Comparison of ENCODE assay signal across 17 mouse cellular contexts in the genomic region with DNA sequence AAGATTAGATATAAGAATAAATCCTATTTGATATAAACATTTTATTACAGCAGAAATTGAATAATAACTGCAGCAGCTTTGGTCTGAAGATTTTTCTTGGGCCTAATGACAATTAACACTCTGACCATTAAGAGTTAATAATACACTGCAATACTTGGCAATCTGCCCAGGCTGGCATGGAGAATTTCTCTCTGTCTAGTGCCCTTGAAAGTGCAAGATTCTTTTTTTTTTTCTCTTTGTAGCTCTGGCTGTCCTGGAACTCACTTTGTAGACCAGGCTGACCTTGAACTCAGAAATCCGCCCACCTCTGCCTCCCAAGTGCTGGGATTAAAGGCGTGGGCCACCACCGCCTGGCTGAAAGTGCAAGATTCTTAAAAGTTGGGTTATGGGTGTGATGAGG. TPM values are rescaled to one million over a fixed set of nuclear protein-coding genes. Genes with fewer than 3 reads are reported as not detected.
DNase-seq lines count a peak whose midpoint lies in the region; ATAC-seq and TF ChIP-seq lines count a peak whose summit lies in the region.
"Had no signal": no experiment of that assay in that cellular context is flagged by ENCODE, and none has a peak within 500 bp of the region (broad histone marks: within the 10 kb centered on the region; RNA-seq: fewer than 3 reads in every experiment).

No protein-coding gene starts in this region.

- H3K9ac ChIP-seq in midbrain, postnatal 0 days (replicated peaks; ENCODE audit: low read length, poor library complexity, severe bottlenecking) = no peak overlapping the region
- H3K9ac ChIP-seq in midbrain, embryonic 15.5 days = no peak overlapping the region
- H3K9ac ChIP-seq in intestine, postnatal 0 days (ENCODE audit: low read depth, low read length) = no peak overlapping the region
- H3K9ac ChIP-seq: limb, embryonic 15.5 days had no signal

- no peaks in the 10 kb centered on the region for H3K9me3 ChIP-seq in midbrain, postnatal 0 days (ENCODE audit: low read length)
- no peaks in the 10 kb centered on the region for H3K9me3 ChIP-seq in midbrain, embryonic 15.5 days
- no peaks in the 10 kb centered on the region for H3K9me3 ChIP-seq in intestine, postnatal 0 days (ENCODE audit: control insufficient read depth)
- H3K9me3 ChIP-seq: G1E; limb, embryonic 15.5 days had no signal

- H3K27ac ChIP-seq in midbrain, postnatal 0 days (ENCODE audit: low read depth, low read length) = no peak overlapping the region
- H3K27ac ChIP-seq in midbrain, embryonic 15.5 days = no peak overlapping the region
- no peak overlapping the region for H3K27ac ChIP-seq in intestine, postnatal 0 days (ENCODE audit: low read depth, low read length)
- H3K27ac ChIP-seq: layer of hippocampus, adult 2 months; limb, embryonic 15.5 days had no signal

- H3K36me3 ChIP-seq in midbrain, postnatal 0 days (ENCODE audit: insufficient read depth, low read length) = no peaks in the 10 kb centered on the region
- H3K36me3 ChIP-seq in midbrain, embryonic 15.5 days (replicated peaks) = no peaks in the 10 kb centered on the region
- H3K36me3 ChIP-seq in intestine, postnatal 0 days (ENCODE audit: control insufficient read depth, insufficient read depth) = no peaks in the 10 kb centered on the region
- H3K36me3 ChIP-seq: G1E; limb, embryonic 15.5 days had no signal

- WGBS in midbrain, postnatal 0 days = 62% methylated on average over 3 of the region's 3 CpGs
- WGBS in midbrain, embryonic 15.5 days = 81% methylated on average over 3 of the region's 3 CpGs
- 64% methylated on average over 3 of the region's 3 CpGs for WGBS in intestine, postnatal 0 days

- no peak for ATAC-seq in midbrain, postnatal 0 days (ENCODE audit: low FRiP score)
- ATAC-seq in midbrain, embryonic 15.5 days (replicated peaks) = no peak
- no peak for ATAC-seq in monocyte, adult 5-6 weeks (replicated peaks; ENCODE audit: insufficient number of reproducible peaks, low FRiP score, low TSS enrichment, poor library complexity, severe bottlenecking)
- ATAC-seq in intestine, postnatal 0 days = no peak

- no peak overlapping the region for H3K4me2 ChIP-seq in midbrain, postnatal 0 days (ENCODE audit: low read depth, low read length, poor library complexity, severe bottlenecking)
- no peak overlapping the region for H3K4me2 ChIP-seq in midbrain, embryonic 15.5 days
- no peak overlapping the region for H3K4me2 ChIP-seq in intestine, postnatal 0 days (replicated peaks; ENCODE audit: low read depth)
- H3K4me2 ChIP-seq: limb, embryonic 15.5 days had no signal

- no peaks in the 10 kb centered on the region for H3K4me1 ChIP-seq in midbrain, postnatal 0 days (ENCODE audit: insufficient read depth, low read length)
- peaks cover 5% of the 10 kb centered on the region for H3K4me1 ChIP-seq in midbrain, embryonic 15.5 days
- no peaks in the 10 kb centered on the region for H3K4me1 ChIP-seq in intestine, postnatal 0 days (replicated peaks; ENCODE audit: control insufficient read depth, insufficient read depth, low read length)

- DNase-seq in cerebellum, postnatal 14 days = peak; percentile 35 to 61
- no peak for DNase-seq in cerebellum, postnatal 36 days
- peak; percentile 69 for DNase-seq in midbrain, postnatal 0 days (ENCODE audit: low spot score)
- peak; percentile 60 for DNase-seq in kidney, postnatal 10 days
- DNase-seq in testis, postnatal 10 days (ENCODE audit: low spot score) = peak; percentile 68
- DNase-seq: gastrocnemius, postnatal 36 days; spleen, adult 18-20 months; thymus, postnatal 14 days had no signal

- H3K4me3 ChIP-seq in midbrain, postnatal 0 days (ENCODE audit: low read depth, low read length) = no peak overlapping the region
- no peak overlapping the region for H3K4me3 ChIP-seq in midbrain, embryonic 15.5 days
- no peak overlapping the region for H3K4me3 ChIP-seq in intestine, postnatal 0 days (ENCODE audit: low read depth, low read length)
- H3K4me3 ChIP-seq: erythroblast, embryonic 14.5 days; layer of hippocampus, adult 2 months; limb, embryonic 15.5 days; megakaryocyte, embryonic 14.5 days had no signal

- no peak for TF ChIP-seq CTCF in midbrain, postnatal 0 days (IDR thresholded peaks at IDR 0.05)
- TF ChIP-seq CTCF in intestine, postnatal 0 days (IDR thresholded peaks at IDR 0.05; ENCODE audit: low read depth) = no peak

- H3K27me3 ChIP-seq in midbrain, postnatal 0 days (ENCODE audit: insufficient read depth, low read length) = no peaks in the 10 kb centered on the region
- H3K27me3 ChIP-seq in midbrain, embryonic 15.5 days (replicated peaks) = no peaks in the 10 kb centered on the region
- H3K27me3 ChIP-seq in intestine, postnatal 0 days (replicated peaks; ENCODE audit: control insufficient read depth, insufficient read depth, low read length) = no peaks in the 10 kb centered on the region
- H3K27me3 ChIP-seq: limb, embryonic 15.5 days had no signal

RNA-seq across cellular contexts. Expression of gene Cdc7, which starts 5.1 kb away (rescaled TPM):
- total RNA-seq in midbrain, postnatal 0 days (2014; rRNA removed) = 25.0 and 27.8 TPM in 2 replicates
- polyA plus RNA-seq in midbrain, postnatal 0 days (2015; fragmentation: Nextera tagmentation; extraction: Ambion mirVana) = 24.7 and 27.3 TPM in 2 replicates
- polyA plus RNA-seq in midbrain, embryonic 15.5 days (2015; fragmentation: Nextera tagmentation; extraction: Ambion mirVana) = 48.1 and 49.3 TPM in 2 replicates
- total RNA-seq in monocyte, adult 5-6 weeks (2017) = 7.6 to 11.7 TPM (median 8.1 TPM) in 3 replicates
- polyA plus RNA-seq in intestine, postnatal 0 days (2015; fragmentation: Nextera tagmentation; extraction: Ambion mirVana) = 5.1 and 5.5 TPM in 2 replicates

RNA-seq across cellular contexts. Expression of gene Hfm1, which starts 32.9 kb away (rescaled TPM):
- total RNA-seq in midbrain, postnatal 0 days (2014; rRNA removed) = 5.3 and 8.3 TPM in 2 replicates
- 5.4 and 5.7 TPM in 2 replicates for polyA plus RNA-seq in midbrain, postnatal 0 days (2015; fragmentation: Nextera tagmentation; extraction: Ambion mirVana)
- 5.6 and 6.9 TPM in 2 replicates for polyA plus RNA-seq in midbrain, embryonic 15.5 days (2015; fragmentation: Nextera tagmentation; extraction: Ambion mirVana)
- total RNA-seq in monocyte, adult 5-6 weeks (2017) = 0.19 TPM in 1 of 3 replicates, not detected in the others
- 0.16 and 0.27 TPM in 2 replicates for polyA plus RNA-seq in intestine, postnatal 0 days (2015; fragmentation: Nextera tagmentation; extraction: Ambion mirVana)
- total RNA-seq: G1E; gastrocnemius, postnatal 36 days; heart, postnatal 14 days had no signal
- polyA plus RNA-seq: erythroblast, embryonic 14.5 days; G1E had no signal

Comparison
In these comparisons a context has a peak if more than half of its experiments do, and no peak if none do; other contexts are left out.
1. DNase-seq: peak in cerebellum, postnatal 14 days (2 of 2), midbrain, postnatal 0 days (single experiment), kidney, postnatal 10 days (single experiment) and testis, postnatal 10 days (single experiment); none in cerebellum, postnatal 36 days (0 of 2).